In genomic region chr17:81062349-81062871, GRCm38 (mm10) we compare ENCODE assay signal across 11 mouse cellular contexts. TPM values are rescaled to one million over a fixed set of nuclear protein-coding genes. Genes with fewer than 3 reads are reported as not detected.
DNase-seq lines count a peak whose midpoint lies in the region; ATAC-seq and TF ChIP-seq lines count a peak whose summit lies in the region.
"Had no signal": no experiment of that assay in that cellular context is flagged by ENCODE, and none has a peak within 500 bp of the region (broad histone marks: within the 10 kb centered on the region; RNA-seq: fewer than 3 reads in every experiment).

No protein-coding gene starts in this region.

- TF ChIP-seq CTCF in forebrain, postnatal 0 days (IDR thresholded peaks at IDR 0.05; ENCODE audit: low read depth), result no peak

- no peak overlapping the region for H3K27ac ChIP-seq in forebrain, embryonic 11.5 days (ENCODE audit: low read depth, low read length)
- no peak overlapping the region for H3K27ac ChIP-seq in forebrain, postnatal 0 days (ENCODE audit: low read depth, low read length)
- H3K27ac ChIP-seq: macrophage had no signal

- H3K9ac ChIP-seq in forebrain, embryonic 11.5 days (ENCODE audit: low read length), result no peak overlapping the region
- H3K9ac ChIP-seq in forebrain, postnatal 0 days, result no peak overlapping the region

- H3K27me3 ChIP-seq in forebrain, embryonic 11.5 days (ENCODE audit: control insufficient read depth, insufficient read depth, low read length), result no peaks in the 10 kb centered on the region
- no peaks in the 10 kb centered on the region for H3K27me3 ChIP-seq in forebrain, postnatal 0 days (ENCODE audit: insufficient read depth, low read length)

- no peaks in the 10 kb centered on the region for H3K36me3 ChIP-seq in forebrain, embryonic 11.5 days (ENCODE audit: control insufficient read depth, insufficient read depth, low read length)
- H3K36me3 ChIP-seq in forebrain, postnatal 0 days (ENCODE audit: insufficient read depth), result no peaks in the 10 kb centered on the region

- H3K4me2 ChIP-seq in forebrain, embryonic 11.5 days (ENCODE audit: low read depth, low read length, severe bottlenecking), result no peak overlapping the region
- H3K4me2 ChIP-seq in forebrain, postnatal 0 days (ENCODE audit: low read depth), result no peak overlapping the region

- peak; percentile 20 for DNase-seq in kidney, postnatal 14 days
- DNase-seq in kidney, adult 18-20 months, result no peak
- peak; percentile 14 to 20 for DNase-seq in adrenal gland, postnatal 36 days
- DNase-seq in mesoderm, embryonic 11.5 days (ENCODE audit: low read depth, low spot score), result peak; percentile 7
- DNase-seq in forebrain, embryonic 11.5 days (ENCODE audit: low spot score), result no peak
- DNase-seq in forebrain, postnatal 0 days, result no peak
- DNase-seq: thymus, postnatal 25 days had no signal

- no peaks in the 10 kb centered on the region for H3K9me3 ChIP-seq in forebrain, embryonic 11.5 days (ENCODE audit: control insufficient read depth, low read length)
- H3K9me3 ChIP-seq in forebrain, postnatal 0 days (ENCODE audit: low read length), result no peaks in the 10 kb centered on the region

- 81% methylated on average over 6 of the region's 6 CpGs for WGBS in forebrain, embryonic 11.5 days
- 83% methylated on average over 6 of the region's 6 CpGs for WGBS in forebrain, postnatal 0 days

- no peaks in the 10 kb centered on the region for H3K4me1 ChIP-seq in forebrain, embryonic 11.5 days (replicated peaks; ENCODE audit: control insufficient read depth, insufficient read depth, low read length)
- peaks cover 6% of the 10 kb centered on the region; the same call in 1 of the 2 replicates for H3K4me1 ChIP-seq in forebrain, postnatal 0 days (ENCODE audit: insufficient read depth)

- ATAC-seq in erythroblast, adult 5-6 weeks (replicated peaks; ENCODE audit: low FRiP score, poor library complexity, severe bottlenecking), result peak; percentile 40; the same call in 1 of the 2 replicates
- ATAC-seq in forebrain, embryonic 11.5 days (replicated peaks; ENCODE audit: low FRiP score), result no peak
- no peak for ATAC-seq in forebrain, postnatal 0 days
- ATAC-seq: forebrain, embryonic 16.5 days; intestine, embryonic 16.5 days had no signal

- no peak overlapping the region for H3K4me3 ChIP-seq in forebrain, embryonic 11.5 days (ENCODE audit: low read depth, low read length)
- no peak overlapping the region for H3K4me3 ChIP-seq in forebrain, postnatal 0 days (ENCODE audit: low read depth, low read length)

RNA-seq across cellular contexts. Expression of gene Thumpd2, which starts 2.5 kb away (rescaled TPM):
- 1 to 10 TPM; 5.1 to 8.8 TPM for total RNA-seq in adrenal gland, postnatal 36 days (2021)
- 3.3 and 3.6 TPM in 2 replicates for total RNA-seq in erythroblast, adult 5-6 weeks (2015; ENCODE audit: low replicate concordance)
- 1.4 and 2.5 TPM in 2 replicates for total RNA-seq in erythroblast, adult 5-6 weeks (2017; ENCODE audit: low replicate concordance)
- polyA plus RNA-seq in forebrain, embryonic 11.5 days (2014; fragmentation: Nextera tagmentation; extraction: Ambion mirVana), result 15.4 and 17.5 TPM in 2 replicates
- 4.9 and 5.6 TPM in 2 replicates for total RNA-seq in forebrain, postnatal 0 days (2014; rRNA removed)
- 4.6 and 6.2 TPM in 2 replicates for polyA plus RNA-seq in forebrain, postnatal 0 days (2015; fragmentation: Nextera tagmentation; extraction: Ambion mirVana)

Comparison
In these comparisons a context has a peak if more than half of its experiments do, and no peak if none do; other contexts are left out.
1. DNase-seq: peak in kidney, postnatal 14 days (single experiment), adrenal gland, postnatal 36 days (2 of 2) and mesoderm, embryonic 11.5 days (single experiment); none in kidney, adult 18-20 months (single experiment), forebrain, embryonic 11.5 days (single experiment) and forebrain, postnatal 0 days (single experiment).